ENCODE assay signal across 8 mouse cellular contexts in genomic region chr4:47293771-47294543, GRCm38 (mm10). TPM values are rescaled to one million over a fixed set of nuclear protein-coding genes. Genes with fewer than 3 reads are reported as not detected.
DNase-seq lines count a peak whose midpoint lies in the region; ATAC-seq and TF ChIP-seq lines count a peak whose summit lies in the region.

No protein-coding gene starts in this region.

- H3K27ac ChIP-seq in embryonic fibroblast, embryonic 13.5 days (ENCODE audit: insufficient read depth, low read length): peak overlapping the region; percentile 46
- peak overlapping the region; percentile 66 for H3K27ac ChIP-seq in intestine, embryonic 15.5 days
- peak overlapping the region; percentile 93 for H3K27ac ChIP-seq in liver, adult 2 months (replicated peaks; ENCODE audit: insufficient read depth, low read depth, low read length)
- H3K27ac ChIP-seq in hindbrain, embryonic 10.5 days: no peak overlapping the region

- H3K79me2 ChIP-seq in C2C12 (ENCODE audit: control insufficient read depth, insufficient read depth): no peaks in the 10 kb centered on the region
- H3K79me2 ChIP-seq in liver, adult 2 months (ENCODE audit: control insufficient read depth, insufficient read depth, low read length): no peaks in the 10 kb centered on the region

- 31% methylated on average over 16 of the region's 16 CpGs for WGBS in intestine, embryonic 15.5 days
- WGBS in liver, adult 2 months: 13% methylated on average over 16 of the region's 16 CpGs
- WGBS in hindbrain, embryonic 10.5 days: 80% methylated on average over 16 of the region's 16 CpGs

- no peak overlapping the region for H3K4me3 ChIP-seq in C2C12 (ENCODE audit: insufficient read depth, poor library complexity, severe bottlenecking)
- H3K4me3 ChIP-seq in embryonic fibroblast, embryonic 13.5 days (ENCODE audit: insufficient read depth, low read length): no peak overlapping the region
- H3K4me3 ChIP-seq in intestine, embryonic 15.5 days (replicated peaks): no peak overlapping the region
- H3K4me3 ChIP-seq in liver, adult 2 months (ENCODE audit: insufficient read depth, low read depth, low read length): no peak overlapping the region
- H3K4me3 ChIP-seq in hindbrain, embryonic 10.5 days: no peak overlapping the region

- H3K9ac ChIP-seq in intestine, embryonic 15.5 days: no peak overlapping the region
- peak overlapping the region; percentile 22; the same call in 1 of the 2 replicates for H3K9ac ChIP-seq in liver, adult 2 months (ENCODE audit: low read depth, low read length)

- no peaks in the 10 kb centered on the region for H3K79me3 ChIP-seq in C2C12 (ENCODE audit: low read depth)

- H3K4me2 ChIP-seq in intestine, embryonic 15.5 days (replicated peaks): peak overlapping the region; percentile 11; the same call in 1 of the 2 replicates

- peaks cover 9% of the 10 kb centered on the region for H3K4me1 ChIP-seq in embryonic fibroblast, embryonic 13.5 days (ENCODE audit: control insufficient read depth, insufficient read depth, low read length)
- peaks cover 20% of the 10 kb centered on the region for H3K4me1 ChIP-seq in intestine, embryonic 15.5 days (replicated peaks)
- peaks cover 24% of the 10 kb centered on the region for H3K4me1 ChIP-seq in liver, adult 2 months (ENCODE audit: control insufficient read depth, insufficient read depth, low read length)
- H3K4me1 ChIP-seq in hindbrain, embryonic 10.5 days (replicated peaks): peaks cover 21% of the 10 kb centered on the region

- no peak for TF ChIP-seq POLR2A in embryonic fibroblast, embryonic 13.5 days (IDR thresholded peaks at IDR 0.05; ENCODE audit: low read depth, low read length)
- TF ChIP-seq POLR2A in liver, adult 2 months (IDR thresholded peaks at IDR 0.05; ENCODE audit: extremely low read depth, insufficient read depth, low read length): no peak

- peaks cover 5% of the 10 kb centered on the region; the same call in 1 of the 2 replicates for H3K9me3 ChIP-seq in intestine, embryonic 15.5 days
- H3K9me3 ChIP-seq in hindbrain, embryonic 10.5 days: 0 out of 2 replicates have a peak, but pooled peaks cover 5% of the 10 kb centered on the region

- peak; percentile 61 to 66 for DNase-seq in adrenal gland, adult 18-20 months (ENCODE audit: low spot score in 2 of 2)
- DNase-seq in liver, adult 2 months (ENCODE audit: extremely low read depth, low read depth, low spot score): peak; percentile 97
- peak; percentile 28 for DNase-seq in ovary, postnatal 10 days (ENCODE audit: low spot score)
- no peak for DNase-seq in thymus, postnatal 14 days
- no peak for DNase-seq in hindbrain, embryonic 10.5 days (ENCODE audit: low spot score)

- H3K27me3 ChIP-seq in C2C12 (ENCODE audit: control insufficient read depth, insufficient read depth, insufficient read length): peaks cover 7% of the 10 kb centered on the region
- H3K27me3 ChIP-seq in intestine, embryonic 15.5 days (replicated peaks): no peaks in the 10 kb centered on the region
- H3K27me3 ChIP-seq in liver, adult 2 months (ENCODE audit: control insufficient read depth, insufficient read depth, low read length): no peaks in the 10 kb centered on the region
- H3K27me3 ChIP-seq in hindbrain, embryonic 10.5 days (ENCODE audit: insufficient read depth, poor library complexity, severe bottlenecking): no peaks in the 10 kb centered on the region; the same call in 1 of the 2 replicates

- no peaks in the 10 kb centered on the region for H3K36me3 ChIP-seq in C2C12 (ENCODE audit: control insufficient read depth, insufficient read depth)
- no peaks in the 10 kb centered on the region for H3K36me3 ChIP-seq in intestine, embryonic 15.5 days
- no peaks in the 10 kb centered on the region for H3K36me3 ChIP-seq in liver, adult 2 months (ENCODE audit: control insufficient read depth, insufficient read depth, low read length)
- H3K36me3 ChIP-seq in hindbrain, embryonic 10.5 days: no peaks in the 10 kb centered on the region

- H3ac ChIP-seq in C2C12 (ENCODE audit: control insufficient read depth, insufficient read length, low read depth): no peak overlapping the region

- ATAC-seq in intestine, embryonic 15.5 days: peak; percentile 80

- no peak for TF ChIP-seq CTCF in C2C12 (IDR thresholded peaks at IDR 0.05; ENCODE audit: control insufficient read depth, insufficient read depth, insufficient read length)
- TF ChIP-seq CTCF in embryonic fibroblast, embryonic 13.5 days (IDR thresholded peaks at IDR 0.05; ENCODE audit: borderline replicate concordance, insufficient read depth, low read length): no peak
- TF ChIP-seq CTCF in liver, adult 2 months (IDR thresholded peaks at IDR 0.05; ENCODE audit: low read depth, low read length): no peak

TF ChIP-seq in C2C12, 6 proteins besides CTCF, POLR2A, EP300 and RAD21:
- TF ChIP-seq CEBPB (IDR thresholded peaks at IDR 0.05; ENCODE audit: low read depth) (peak; percentile 59), MYOG (IDR thresholded peaks at IDR 0.05; ENCODE audit: control insufficient read depth, extremely low read depth, insufficient read length) (no peak), USF1 (IDR thresholded peaks at IDR 0.05; ENCODE audit: low read depth) (no peak), MAX (IDR thresholded peaks at IDR 0.05) (peak; percentile 19), FOSL1 (IDR thresholded peaks at IDR 0.05; ENCODE audit: insufficient read depth, low read length, poor library complexity, severe bottlenecking) (peak; percentile 55), MYOD1 (IDR thresholded peaks at IDR 0.05; ENCODE audit: control insufficient read depth, insufficient read length, low read depth) (peak; percentile 99)

RNA-seq across cellular contexts. Expression of gene Tgfbr1, which starts 59.1 kb away (rescaled TPM):
- polyA plus RNA-seq in C2C12 (2012; fragmentation: generic; extraction: Trizol): 2.4 TPM
- total RNA-seq in adrenal gland, adult 18-20 months (2021): 10 to 100 TPM; 33.4 to 42.4 TPM
- 35.6 and 43.8 TPM in 2 replicates for polyA plus RNA-seq in embryonic fibroblast, embryonic 13.5 days (2011; ENCODE audit: insufficient read length, low read depth, missing spikeins)
- polyA plus RNA-seq in intestine, embryonic 15.5 days (2015; fragmentation: Nextera tagmentation; extraction: Ambion mirVana): 24.3 and 28.0 TPM in 2 replicates
- 15.4 and 15.9 TPM in 2 replicates for total RNA-seq in liver, adult 2 months (2014; rRNA removed)
- 3.2 and 3.9 TPM in 2 replicates for polyA plus RNA-seq in liver, adult 2 months (2012; rRNA removed)
- 85.8 and 92.0 TPM in 2 replicates for polyA plus RNA-seq in hindbrain, embryonic 10.5 days (2016; fragmentation: Nextera tagmentation; extraction: Ambion mirVana)

Comparison
In these comparisons a context has a peak if more than half of its experiments do, and no peak if none do; other contexts are left out.
1. DNase-seq: peak in adrenal gland, adult 18-20 months (2 of 2), liver, adult 2 months (single experiment) and ovary, postnatal 10 days (single experiment); none in thymus, postnatal 14 days (single experiment) and hindbrain, embryonic 10.5 days (single experiment).